Mouse (Mus musculus): ENCODE results near the gene Tmod3. TPM values are rescaled to one million over a fixed set of nuclear protein-coding genes. Genes with fewer than 3 reads are reported as not detected.
"Not testable (repeated sequence)": the region's sequence is repeated elsewhere in the genome, so short reads cannot be mapped to it uniquely, and the experiment has no call there.

The Tmod3 gene
- total and polyA plus RNA-seq, 2 experiments: 4.8 to 20.8 TPM

- WGBS: 89% methylated on average over 8 of the region's 8 CpGs
- Histone ChIP-seq H3K4me3 (ENCODE audit: insufficient read depth, low read depth, low read length) (no peak overlapping the region), H3K9ac (ENCODE audit: low read depth, low read length) (no peak overlapping the region), H3K79me2 (ENCODE audit: control insufficient read depth, insufficient read depth, low read length) (no peaks in the 10 kb centered on the region), H3K4me1 (ENCODE audit: control insufficient read depth, insufficient read depth, low read length) (no peaks in the 10 kb centered on the region), H3K36me3 (ENCODE audit: control insufficient read depth, insufficient read depth, low read length) (peaks cover 31% of the 10 kb centered on the region), H3K27me3 (ENCODE audit: control insufficient read depth, insufficient read depth, low read length) (no peaks in the 10 kb centered on the region), H3K27ac (replicated peaks; ENCODE audit: insufficient read depth, low read depth, low read length) (no peak overlapping the region)
- no peak for DNase-seq (ENCODE audit: extremely low read depth, low read depth, low spot score)
- TF ChIP-seq POLR2A (IDR thresholded peaks at IDR 0.05; ENCODE audit: extremely low read depth, insufficient read depth, low read length) (no peak), CTCF (IDR thresholded peaks at IDR 0.05; ENCODE audit: low read depth, low read length) (no peak)
Measured at GRCm38 (mm10) chr9:75511236-75511939, 48.1 kb downstream of the Tmod3 start.

- H3K79me2 ChIP-seq (ENCODE audit: control insufficient read depth, insufficient read depth, low read length): no peaks in the 10 kb centered on the region
- H3K4me3 ChIP-seq (ENCODE audit: insufficient read depth, low read depth, low read length): no peak overlapping the region
- H3K36me3 ChIP-seq (ENCODE audit: control insufficient read depth, insufficient read depth, low read length): peaks cover 46% of the 10 kb centered on the region
- H3K27ac ChIP-seq (replicated peaks; ENCODE audit: insufficient read depth, low read depth, low read length): no peak overlapping the region
- WGBS: 94% methylated on average over 6 of the region's 6 CpGs
- H3K27me3 ChIP-seq (ENCODE audit: control insufficient read depth, insufficient read depth, low read length): no peaks in the 10 kb centered on the region
- no peak overlapping the region for H3K9ac ChIP-seq (ENCODE audit: low read depth, low read length)
- no peaks in the 10 kb centered on the region for H3K4me1 ChIP-seq (ENCODE audit: control insufficient read depth, insufficient read depth, low read length)
- no peak for TF ChIP-seq POLR2A (IDR thresholded peaks at IDR 0.05; ENCODE audit: extremely low read depth, insufficient read depth, low read length)
- TF ChIP-seq CTCF (IDR thresholded peaks at IDR 0.05; ENCODE audit: low read depth, low read length): no peak
- DNase-seq (ENCODE audit: extremely low read depth, low read depth, low spot score): no peak
Measured at GRCm38 (mm10) chr9:75504311-75504710, 55.1 kb downstream of the Tmod3 start.

DNA sequence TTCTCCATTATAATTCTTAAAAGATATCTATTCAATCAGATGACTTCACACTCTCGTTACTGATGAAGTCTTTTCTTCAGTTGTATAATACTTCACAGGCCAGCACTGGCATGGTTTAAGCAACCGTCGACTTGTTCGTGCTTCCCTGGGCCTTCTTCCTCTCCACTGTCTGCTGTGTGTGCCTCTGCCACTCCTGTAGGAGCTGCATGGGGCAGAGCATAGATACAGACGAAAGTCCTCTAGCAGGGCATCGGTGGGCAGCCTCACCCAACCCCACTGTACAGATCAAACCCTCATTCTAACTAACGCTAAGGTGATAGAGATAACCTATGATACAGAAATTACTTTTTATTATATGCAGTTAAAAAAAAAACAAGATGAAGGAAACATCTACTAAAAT is 60.9 kb downstream of the Tmod3 start:
- no peak overlapping the region for H3K9ac ChIP-seq (ENCODE audit: low read depth, low read length)
- H3K4me1 ChIP-seq (ENCODE audit: control insufficient read depth, insufficient read depth, low read length): no peaks in the 10 kb centered on the region
- H3K27me3 ChIP-seq (ENCODE audit: control insufficient read depth, insufficient read depth, low read length): no peaks in the 10 kb centered on the region
- no peak overlapping the region for H3K4me3 ChIP-seq (ENCODE audit: insufficient read depth, low read depth, low read length)
- TF ChIP-seq CTCF (IDR thresholded peaks at IDR 0.05; ENCODE audit: low read depth, low read length) (no peak), POLR2A (IDR thresholded peaks at IDR 0.05; ENCODE audit: extremely low read depth, insufficient read depth, low read length) (no peak)
- peaks cover 18% of the 10 kb centered on the region for H3K36me3 ChIP-seq (ENCODE audit: control insufficient read depth, insufficient read depth, low read length)
- H3K79me2 ChIP-seq (ENCODE audit: control insufficient read depth, insufficient read depth, low read length): no peaks in the 10 kb centered on the region
- no peak overlapping the region for H3K27ac ChIP-seq (replicated peaks; ENCODE audit: insufficient read depth, low read depth, low read length)
- 97% methylated on average over 7 of the region's 7 CpGs for WGBS
- DNase-seq (ENCODE audit: extremely low read depth, low read depth, low spot score): no peak

DNA sequence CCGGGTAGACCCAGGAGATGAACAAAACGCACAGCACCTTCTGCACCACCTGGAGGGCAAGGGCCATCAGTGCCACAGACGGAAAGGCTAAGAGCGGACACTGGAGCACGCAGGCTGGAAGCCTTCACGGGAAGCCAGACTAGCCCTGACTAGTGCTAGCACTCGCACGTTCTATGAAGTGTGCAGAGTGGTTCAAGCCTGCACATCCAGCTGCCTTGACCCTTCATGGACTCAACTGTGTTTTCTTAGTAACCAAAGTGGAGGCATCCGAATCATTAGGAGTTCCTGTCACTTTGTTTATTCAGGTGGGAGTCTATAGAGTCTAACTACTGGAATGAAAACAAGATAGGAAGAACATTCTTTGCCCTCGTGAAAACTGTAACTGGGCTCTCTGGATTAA is 63.5 kb downstream of the Tmod3 start:
- no peaks in the 10 kb centered on the region for H3K79me2 ChIP-seq (ENCODE audit: control insufficient read depth, insufficient read depth, low read length)
- no peak for TF ChIP-seq CTCF (IDR thresholded peaks at IDR 0.05; ENCODE audit: low read depth, low read length)
- TF ChIP-seq POLR2A (IDR thresholded peaks at IDR 0.05; ENCODE audit: extremely low read depth, insufficient read depth, low read length): no peak
- no peak overlapping the region for H3K4me3 ChIP-seq (ENCODE audit: insufficient read depth, low read depth, low read length)
- no peaks in the 10 kb centered on the region for H3K27me3 ChIP-seq (ENCODE audit: control insufficient read depth, insufficient read depth, low read length)
- no peak overlapping the region for H3K27ac ChIP-seq (replicated peaks; ENCODE audit: insufficient read depth, low read depth, low read length)
- no peak overlapping the region for H3K9ac ChIP-seq (ENCODE audit: low read depth, low read length)
- H3K4me1 ChIP-seq (ENCODE audit: control insufficient read depth, insufficient read depth, low read length): no peaks in the 10 kb centered on the region
- peaks cover 8% of the 10 kb centered on the region for H3K36me3 ChIP-seq (ENCODE audit: control insufficient read depth, insufficient read depth, low read length)
- DNase-seq (ENCODE audit: extremely low read depth, low read depth, low spot score): no peak
- WGBS: 76% methylated on average over 10 of the region's 10 CpGs

DNA sequence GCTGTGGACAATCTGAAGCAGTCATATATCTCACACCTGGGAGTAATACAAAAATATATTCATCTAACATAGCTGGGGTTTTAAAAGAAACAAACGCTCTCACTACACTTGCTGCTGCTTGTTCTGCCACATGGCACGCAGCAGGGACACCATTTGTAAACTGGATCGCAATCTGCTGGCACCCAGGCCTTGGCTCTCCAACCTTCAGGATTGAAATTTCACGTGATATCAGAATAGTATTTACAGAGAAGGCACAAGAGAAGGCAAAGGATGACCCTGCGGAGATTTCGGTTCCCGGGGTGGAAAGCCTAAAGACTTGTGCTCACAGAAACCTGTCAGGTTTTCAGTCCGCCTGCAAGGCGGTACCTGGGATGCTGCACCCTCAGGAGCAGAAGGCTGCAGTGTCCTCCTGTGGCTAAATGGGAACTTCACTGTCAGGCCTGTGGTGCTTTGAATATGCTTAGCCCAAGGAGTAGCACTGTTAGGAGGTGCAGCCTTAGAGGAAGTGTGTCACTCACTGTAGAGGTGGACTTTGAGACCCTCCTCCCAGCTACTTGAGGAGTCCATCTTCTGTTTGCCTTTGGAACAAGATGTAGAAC is 65.0 kb downstream of the Tmod3 start:
- peaks cover 8% of the 10 kb centered on the region for H3K36me3 ChIP-seq (ENCODE audit: control insufficient read depth, insufficient read depth, low read length)
- no peak overlapping the region for H3K27ac ChIP-seq (replicated peaks; ENCODE audit: insufficient read depth, low read depth, low read length)
- no peak overlapping the region for H3K9ac ChIP-seq (ENCODE audit: low read depth, low read length)
- H3K79me2 ChIP-seq (ENCODE audit: control insufficient read depth, insufficient read depth, low read length): no peaks in the 10 kb centered on the region
- no peak for DNase-seq (ENCODE audit: extremely low read depth, low read depth, low spot score)
- 82% methylated on average over 9 of the region's 9 CpGs for WGBS
- no peak for TF ChIP-seq POLR2A (IDR thresholded peaks at IDR 0.05; ENCODE audit: extremely low read depth, insufficient read depth, low read length)
- no peak for TF ChIP-seq CTCF (IDR thresholded peaks at IDR 0.05; ENCODE audit: low read depth, low read length)
- no peaks in the 10 kb centered on the region for H3K27me3 ChIP-seq (ENCODE audit: control insufficient read depth, insufficient read depth, low read length)
- H3K4me1 ChIP-seq (ENCODE audit: control insufficient read depth, insufficient read depth, low read length): no peaks in the 10 kb centered on the region
- H3K4me3 ChIP-seq (ENCODE audit: insufficient read depth, low read depth, low read length): no peak overlapping the region

DNA sequence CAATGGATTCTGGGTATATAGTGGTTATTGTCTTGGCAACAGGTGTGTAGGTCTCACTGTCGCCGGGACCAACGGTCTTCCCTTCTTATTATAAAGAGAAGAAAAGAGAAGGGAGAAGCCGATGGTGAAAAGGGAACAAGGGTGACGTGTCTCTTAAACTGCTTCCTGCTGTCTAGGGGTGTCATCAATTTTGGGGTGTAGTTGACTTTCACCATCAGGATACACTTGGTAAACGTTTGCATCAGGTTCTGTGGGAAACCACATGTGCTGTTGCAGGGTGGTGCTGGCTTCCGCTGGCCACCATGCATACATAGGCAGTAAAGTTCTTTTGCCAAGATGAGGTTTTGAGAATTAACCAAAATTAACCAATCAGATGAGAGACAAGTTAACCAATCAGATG is 71.2 kb downstream of the Tmod3 start:
- not testable (repeated sequence) for DNase-seq (ENCODE audit: extremely low read depth, low read depth, low spot score)
- 90% methylated on average over 7 of the region's 7 CpGs for WGBS

More for the DNA sequence above, 71.2 kb downstream of the Tmod3 start:
- H3K4me1 ChIP-seq (ENCODE audit: control insufficient read depth, insufficient read depth, low read length); H3K27me3 ChIP-seq (ENCODE audit: control insufficient read depth, insufficient read depth, low read length); H3K9ac ChIP-seq (ENCODE audit: low read depth, low read length); H3K4me3 ChIP-seq (ENCODE audit: insufficient read depth, low read depth, low read length); H3K27ac ChIP-seq (replicated peaks; ENCODE audit: insufficient read depth, low read depth, low read length); H3K79me2 ChIP-seq (ENCODE audit: control insufficient read depth, insufficient read depth, low read length); H3K36me3 ChIP-seq (ENCODE audit: control insufficient read depth, insufficient read depth, low read length): not testable (repeated sequence)

All from liver, adult 2 months (tissue).